Mouse (Mus musculus) intestine, postnatal 0 days (tissue): ENCODE measurements around the gene Mrc1. TPM values are rescaled to one million over a fixed set of nuclear protein-coding genes. Genes with fewer than 3 reads are reported as not detected.
A peak's percentile ranks its signal among the peaks of the same experiment; 100 is the strongest.
"Not testable (repeated sequence)": the region's sequence is repeated elsewhere in the genome, so short reads cannot be mapped to it uniquely, and the experiment has no call there.

Source experiments
- ATAC-seq: fragments of 200-750 bp; cut with Nextera tagmentation; 2 replicates; pipeline ENCODE4 v1.8.0; 2017; ENCODE audit warnings: mild to moderate bottlenecking, moderate TSS enrichment, moderate library complexity
- H3K27ac ChIP-seq: fragments of 300-500 bp; sonication (generic); 2 replicates; pipeline ENCODE4 v1.5.1; 2014; ENCODE audit warnings: mild to moderate bottlenecking, low read depth, low read length, moderate library complexity
- H3K27me3 ChIP-seq: fragments of 300-500 bp; sonication (generic); replicated peaks from 2 replicates; pipeline ENCODE4 v1.6.1; 2014; ENCODE audit warnings: low read length, mixed read lengths; ENCODE audit not compliant: control insufficient read depth, insufficient read depth
- H3K36me3 ChIP-seq: fragments of 300-500 bp; sonication (generic); 2 replicates; pipeline ENCODE4 v1.6.1; 2014; ENCODE audit warnings: mild to moderate bottlenecking, moderate library complexity; ENCODE audit not compliant: control insufficient read depth, insufficient read depth
- H3K4me1 ChIP-seq: fragments of 300-500 bp; sonication (generic); replicated peaks from 2 replicates; pipeline ENCODE4 v1.6.1; 2014; ENCODE audit warnings: antibody characterized with exemption, low read length, mixed read lengths; ENCODE audit not compliant: control insufficient read depth, insufficient read depth
- H3K4me2 ChIP-seq: fragments of 300-500 bp; sonication (generic); replicated peaks from 2 replicates; pipeline ENCODE4 v1.6.1; 2014; ENCODE audit warnings: low read depth, mild to moderate bottlenecking, moderate library complexity
- H3K4me3 ChIP-seq: fragments of 300-500 bp; sonication (generic); 2 replicates; pipeline ENCODE4 v1.5.1; 2014; ENCODE audit warnings: low read depth, low read length
- H3K9ac ChIP-seq: fragments of 300-500 bp; sonication (generic); 2 replicates; pipeline ENCODE4 v1.6.1; 2014; ENCODE audit warnings: mild to moderate bottlenecking, low read depth, low read length
- H3K9me3 ChIP-seq: fragments of 300-500 bp; sonication (generic); 2 replicates; pipeline ENCODE4 v1.6.1; 2016; ENCODE audit warnings: mixed run types; ENCODE audit not compliant: control insufficient read depth
- CTCF ChIP-seq: sonication (generic); IDR thresholded peaks from 2 replicates; pipeline ENCODE4 v1.5.1; 2016; ENCODE audit warnings: low read depth, mild to moderate bottlenecking, control low read depth, antibody characterized with exemption, moderate library complexity
- WGBS: fragments of 180-500 bp; shearing (Covaris S2); extraction: QIAGEN DNeasy Blood & Tissue Kit; methylation state at CpG from one replicate; pipeline ENCODE4 v1.1.7; 2014; 5-methylcytosine and 5-hydroxymethylcytosine counted together
- polyA plus RNA-seq: library from polyadenylated mRNA; unstranded; fragments of >200 nt; fragmentation: Nextera tagmentation; extraction: Ambion mirVana; gene quantifications from 2 replicates; pipeline ENCODE4 v1.2.1, GENCODE M21; 2015

The Mrc1 gene
- polyA plus RNA-seq: 3.1 and 3.8 TPM in 2 replicates

DNA sequence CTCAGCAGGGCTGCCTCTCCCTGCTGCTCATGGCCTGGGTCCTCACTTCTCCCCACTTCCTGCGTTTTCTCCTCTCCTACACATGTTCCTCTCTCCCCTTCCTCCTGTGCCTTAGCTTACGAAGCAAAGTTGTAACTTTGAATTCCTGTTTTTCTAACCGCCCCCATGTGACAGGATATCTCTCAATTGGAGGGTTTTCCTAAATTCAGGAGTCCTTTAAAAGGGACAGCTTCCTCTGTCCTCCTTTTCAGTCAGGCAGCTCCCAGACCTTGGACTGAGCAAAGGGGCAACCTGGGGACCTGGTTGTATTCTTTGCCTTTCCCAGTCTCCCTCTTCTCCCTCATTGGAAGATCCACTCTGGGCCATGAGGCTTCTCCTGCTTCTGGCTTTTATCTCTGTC, at the start of gene Mrc1:
Gene Mrc1 (plus strand): TSS at position 244 of the 400 bp plus-strand sequence.
- H3K36me3 ChIP-seq: no peaks in the 10 kb centered on the region
- no peak within 1 kb of the TSS for H3K4me3 ChIP-seq
- H3K27ac ChIP-seq: no peak within 1 kb of the TSS
- no peak within 1 kb of the TSS for H3K9ac ChIP-seq
- TF ChIP-seq CTCF: no peak
- H3K4me1 ChIP-seq: no peaks in the 10 kb centered on the region
- H3K27me3 ChIP-seq: no peaks in the 10 kb centered on the region
- H3K9me3 ChIP-seq: no peaks in the 10 kb centered on the region
- 58% methylated on average over 3 of the region's 3 CpGs for WGBS
- no peak for ATAC-seq
- no peak within 1 kb of the TSS for H3K4me2 ChIP-seq

DNA sequence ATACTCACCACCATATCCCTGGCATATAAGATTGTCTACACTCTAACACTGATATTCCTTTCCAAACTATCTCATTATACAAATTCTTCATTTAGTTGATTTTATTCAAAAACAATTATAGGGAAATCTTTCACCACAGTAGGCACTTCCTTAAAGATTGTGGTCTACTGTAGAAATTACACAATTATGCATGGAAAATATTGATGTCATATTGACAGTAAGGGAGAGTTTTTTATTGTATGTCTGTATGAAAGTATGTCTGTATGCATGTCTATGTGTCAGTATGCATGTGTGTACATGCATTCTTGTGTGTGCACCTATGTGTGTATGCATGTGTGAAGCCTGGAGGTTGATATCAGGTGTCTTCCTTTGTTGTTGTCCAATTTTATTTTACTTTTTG, 44.8 kb upstream of the Mrc1 start:
- Histone ChIP-seq H3K36me3 (no peaks in the 10 kb centered on the region), H3K4me2 (no peak overlapping the region), H3K9ac (no peak overlapping the region), H3K27ac (no peak overlapping the region), H3K4me3 (no peak overlapping the region), H3K27me3 (no peaks in the 10 kb centered on the region), H3K9me3 (no peaks in the 10 kb centered on the region), H3K4me1 (no peaks in the 10 kb centered on the region)
- TF ChIP-seq CTCF: no peak
- ATAC-seq: no peak

DNA sequence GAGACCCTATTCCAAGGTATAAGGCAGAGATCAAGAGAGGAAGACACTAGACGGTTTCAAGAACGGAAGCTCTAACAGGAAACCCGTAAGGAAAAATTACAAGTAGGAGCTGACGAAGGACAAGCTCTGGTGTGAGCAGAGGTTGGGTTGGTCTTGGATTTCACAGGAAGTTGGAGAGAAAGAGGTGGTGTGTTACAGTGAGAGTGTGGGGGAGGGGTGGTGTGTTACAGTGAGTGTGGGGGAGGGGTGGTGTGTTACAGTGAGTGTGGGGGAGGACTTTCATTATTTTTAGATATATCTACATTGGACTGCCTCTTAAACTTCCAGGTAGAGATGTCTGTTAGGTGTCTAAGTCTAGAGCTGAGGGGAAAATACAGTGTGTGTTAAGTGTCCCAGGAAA, 38.5 kb upstream of the Mrc1 start:
- Histone ChIP-seq H3K9ac (no peak overlapping the region), H3K27ac (no peak overlapping the region), H3K4me1 (no peaks in the 10 kb centered on the region), H3K36me3 (no peaks in the 10 kb centered on the region), H3K27me3 (no peaks in the 10 kb centered on the region), H3K4me3 (no peak overlapping the region), H3K9me3 (no peaks in the 10 kb centered on the region), H3K4me2 (no peak overlapping the region)
- no peak for ATAC-seq
- TF ChIP-seq CTCF: no peak
- WGBS: 81% methylated on average over 4 of the region's 4 CpGs

DNA sequence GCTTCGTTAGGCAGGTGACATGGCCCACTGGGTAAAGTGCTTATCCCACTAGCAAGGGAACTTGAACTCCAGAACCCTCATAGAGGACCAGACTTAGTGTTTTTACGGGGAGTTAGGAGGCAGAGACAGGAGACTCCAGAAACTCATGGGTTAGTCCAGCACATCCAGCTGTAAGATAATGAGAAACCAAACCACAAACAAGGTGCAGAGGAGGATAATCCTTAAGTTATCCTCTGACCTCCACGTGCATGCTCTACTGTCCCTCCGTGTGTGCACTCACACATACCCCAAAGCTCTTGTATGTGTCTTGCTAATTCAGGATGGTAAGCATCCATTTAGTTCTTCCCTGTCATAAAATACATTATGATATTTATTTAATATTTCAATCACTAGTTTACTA, 37.6 kb upstream of the Mrc1 start:
- no peak overlapping the region for H3K4me2 ChIP-seq
- H3K9ac ChIP-seq: no peak overlapping the region
- ATAC-seq: no peak
- no peaks in the 10 kb centered on the region for H3K4me1 ChIP-seq
- H3K27ac ChIP-seq: no peak overlapping the region
- no peaks in the 10 kb centered on the region for H3K9me3 ChIP-seq
- H3K36me3 ChIP-seq: no peaks in the 10 kb centered on the region
- no peaks in the 10 kb centered on the region for H3K27me3 ChIP-seq
- no peak for TF ChIP-seq CTCF
- no peak overlapping the region for H3K4me3 ChIP-seq
- WGBS: 83% methylated on average over 4 of the region's 4 CpGs

DNA sequence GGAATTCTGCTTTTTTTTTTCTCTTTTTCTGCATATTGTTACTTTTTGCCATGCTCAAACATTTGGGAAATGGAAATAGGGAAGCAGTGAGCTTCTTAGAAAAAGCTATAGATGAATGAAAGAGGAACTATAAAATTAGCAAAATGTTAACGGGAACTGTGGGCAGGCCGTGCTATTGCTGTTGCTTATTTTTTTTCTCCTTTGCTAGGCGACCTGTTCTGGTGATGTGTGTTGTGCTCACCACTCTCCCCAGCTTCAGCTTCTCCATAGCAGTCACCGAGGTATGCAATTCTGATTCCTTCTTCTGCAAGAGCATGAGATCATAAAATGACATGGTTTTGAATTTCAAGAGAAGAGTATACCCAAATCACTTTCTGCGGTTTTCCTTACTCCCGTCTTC, 37.1 kb upstream of the Mrc1 start:
- 88% methylated on average over 6 of the region's 6 CpGs for WGBS
- H3K27me3 ChIP-seq: no peaks in the 10 kb centered on the region
- H3K27ac ChIP-seq: no peak overlapping the region
- H3K4me1 ChIP-seq: no peaks in the 10 kb centered on the region
- H3K9ac ChIP-seq: no peak overlapping the region
- TF ChIP-seq CTCF: no peak
- no peaks in the 10 kb centered on the region for H3K36me3 ChIP-seq
- ATAC-seq: no peak
- H3K4me3 ChIP-seq: no peak overlapping the region
- H3K9me3 ChIP-seq: no peaks in the 10 kb centered on the region
- no peak overlapping the region for H3K4me2 ChIP-seq

DNA sequence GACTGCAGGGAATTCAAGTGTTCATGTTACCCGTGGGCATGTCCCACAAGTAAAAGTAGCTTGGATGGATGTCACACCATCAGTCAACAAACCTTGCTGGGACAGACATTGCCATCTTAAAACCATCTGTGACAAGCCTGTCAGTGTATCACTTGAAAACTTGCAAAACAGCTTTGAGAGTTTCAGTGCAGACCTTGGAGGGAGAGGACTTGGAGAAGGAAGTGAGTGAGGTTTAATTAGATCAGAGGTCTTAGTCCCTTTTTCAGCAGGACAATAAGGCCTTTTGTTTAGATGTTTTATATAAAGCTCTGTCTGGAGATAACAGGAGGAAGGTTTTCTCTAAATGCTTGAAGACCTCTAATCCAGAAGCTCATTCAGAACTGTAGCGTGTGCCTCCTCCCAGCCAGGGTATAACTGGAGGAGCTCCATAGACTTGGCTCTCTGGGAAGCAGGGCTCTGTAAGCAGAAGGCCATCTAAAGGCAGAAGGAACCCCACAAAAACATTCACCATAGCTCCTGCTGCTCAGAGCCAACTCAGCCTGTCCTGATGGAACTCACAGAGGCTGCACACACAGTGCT, 30.8 kb upstream of the Mrc1 start:
- ATAC-seq: peak; percentile 81
- H3K9me3 ChIP-seq, H3K36me3 ChIP-seq, H3K27ac ChIP-seq, H3K27me3 ChIP-seq, H3K4me3 ChIP-seq, H3K4me2 ChIP-seq, H3K9ac ChIP-seq, H3K4me1 ChIP-seq: not testable (repeated sequence)
- WGBS: no CpG with 5 or more reads among the region's 2 CpGs

DNA sequence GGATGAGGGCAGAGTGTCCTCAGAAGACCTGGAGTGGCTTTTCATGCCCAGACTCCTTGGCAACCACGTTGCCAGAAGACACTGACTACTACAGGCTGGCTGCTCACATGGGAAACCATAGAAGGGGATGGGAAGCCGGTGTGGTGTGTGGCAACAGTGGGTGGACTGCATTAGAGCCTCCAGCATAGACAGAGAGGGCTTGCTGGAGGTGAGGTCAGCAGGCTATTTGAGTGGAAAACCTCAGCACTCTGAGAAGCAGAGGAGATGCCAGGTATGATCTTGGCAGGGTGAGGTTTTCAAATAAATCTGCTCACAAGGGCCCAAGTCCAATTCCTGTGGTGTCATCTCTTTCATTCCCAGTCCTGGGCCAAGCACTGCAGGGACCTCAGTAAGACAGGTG, 29.6 kb upstream of the Mrc1 start:
- no peaks in the 10 kb centered on the region for H3K4me1 ChIP-seq
- ATAC-seq: no peak
- H3K9ac ChIP-seq: no peak overlapping the region
- 41% methylated on average over 2 of the region's 2 CpGs for WGBS
- H3K27ac ChIP-seq: no peak overlapping the region
- no peak overlapping the region for H3K4me3 ChIP-seq
- TF ChIP-seq CTCF: no peak
- H3K36me3 ChIP-seq: no peaks in the 10 kb centered on the region
- H3K4me2 ChIP-seq: no peak overlapping the region
- no peaks in the 10 kb centered on the region for H3K9me3 ChIP-seq
- H3K27me3 ChIP-seq: no peaks in the 10 kb centered on the region

DNA sequence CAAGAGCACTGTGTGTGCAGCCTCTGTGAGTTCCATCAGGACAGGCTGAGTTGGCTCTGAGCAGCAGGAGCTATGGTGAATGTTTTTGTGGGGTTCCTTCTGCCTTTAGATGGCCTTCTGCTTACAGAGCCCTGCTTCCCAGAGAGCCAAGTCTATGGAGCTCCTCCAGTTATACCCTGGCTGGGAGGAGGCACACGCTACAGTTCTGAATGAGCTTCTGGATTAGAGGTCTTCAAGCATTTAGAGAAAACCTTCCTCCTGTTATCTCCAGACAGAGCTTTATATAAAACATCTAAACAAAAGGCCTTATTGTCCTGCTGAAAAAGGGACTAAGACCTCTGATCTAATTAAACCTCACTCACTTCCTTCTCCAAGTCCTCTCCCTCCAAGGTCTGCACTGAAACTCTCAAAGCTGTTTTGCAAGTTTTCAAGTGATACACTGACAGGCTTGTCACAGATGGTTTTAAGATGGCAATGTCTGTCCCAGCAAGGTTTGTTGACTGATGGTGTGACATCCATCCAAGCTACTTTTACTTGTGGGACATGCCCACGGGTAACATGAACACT, 28.2 kb upstream of the Mrc1 start:
- H3K4me3 ChIP-seq, H3K4me1 ChIP-seq, H3K9me3 ChIP-seq, H3K4me2 ChIP-seq, H3K27ac ChIP-seq, H3K27me3 ChIP-seq, H3K36me3 ChIP-seq, H3K9ac ChIP-seq: not testable (repeated sequence)
- peak; percentile 79 for ATAC-seq
- WGBS: no CpG with 5 or more reads among the region's 2 CpGs
